Mouse (Mus musculus): ENCODE data around the gene Epdr1. TPM values are rescaled to one million over a fixed set of nuclear protein-coding genes. Genes with fewer than 3 reads are reported as not detected.

Epdr1 gene
- polyA plus RNA-seq, 1 experiment from 2014 or later, result 21.5 TPM

- DNase-seq (no peak), ATAC-seq (ENCODE audit: low read depth) (no peak)
- H3K27ac ChIP-seq, result no peak overlapping the region
- peaks cover 42% of the 10 kb centered on the region for H3K4me1 ChIP-seq (replicated peaks)
- H3K27me3 ChIP-seq, result peaks cover 17% of the 10 kb centered on the region
- no peak overlapping the region for H3K4me3 ChIP-seq (replicated peaks)
- H3K9ac ChIP-seq, result no peak overlapping the region
- no peak overlapping the region for H3K4me2 ChIP-seq
- H3K36me3 ChIP-seq, result no peaks in the 10 kb centered on the region
- 69% methylated on average over 11 of the region's 11 CpGs for WGBS (ENCODE audit: insufficient replicate concordance)
- H3K9me3 ChIP-seq (replicated peaks), result no peaks in the 10 kb centered on the region
These were observed 5.0 kb upstream of the Epdr1 start for GRCm38 (mm10) chr13:19624632-19625320.

GRCm38 (mm10) chr13:19623228-19623905 lies 3.6 kb upstream of the Epdr1 start:
- Histone ChIP-seq H3K4me3 (replicated peaks) (peak overlapping the region; percentile 62), H3K27me3 (peaks cover 17% of the 10 kb centered on the region), H3K27ac (no peak overlapping the region), H3K9me3 (replicated peaks) (no peaks in the 10 kb centered on the region), H3K4me1 (replicated peaks) (peaks cover 41% of the 10 kb centered on the region), H3K9ac (peak overlapping the region; percentile 67), H3K36me3 (no peaks in the 10 kb centered on the region), H3K4me2 (peak overlapping the region; percentile 85)
- ATAC-seq (ENCODE audit: low read depth) (0 out of 2 replicates have a peak, but pooled peaks have one; percentile 7), DNase-seq (no peak)
- 26% methylated on average over 30 of the region's 30 CpGs for WGBS (ENCODE audit: insufficient replicate concordance)

- DNase-seq, result no peak
- ATAC-seq (ENCODE audit: low read depth), result peak; percentile 59
- Histone ChIP-seq H3K27me3 (peaks cover 17% of the 10 kb centered on the region), H3K4me3 (replicated peaks) (peak within 1 kb of the TSS; percentile 62), H3K9ac (peak within 1 kb of the TSS; percentile 67), H3K9me3 (replicated peaks) (no peaks in the 10 kb centered on the region), H3K36me3 (no peaks in the 10 kb centered on the region), H3K4me2 (peak within 1 kb of the TSS; percentile 85), H3K27ac (no peak within 1 kb of the TSS), H3K4me1 (replicated peaks) (peaks cover 42% of the 10 kb centered on the region)
- 4% methylated on average over 25 of the region's 25 CpGs for WGBS (ENCODE audit: insufficient replicate concordance)
These were observed 3.0 kb upstream of the Epdr1 start, which contains the start of gene Sfrp4 for GRCm38 (mm10) chr13:19622573-19623227. Gene Sfrp4 (plus strand): TSS chr13:19623104.

GRCm38 (mm10) chr13:19618841-19619215 lies 899 bp downstream of the Epdr1 start:
- DNase-seq (no peak), ATAC-seq (ENCODE audit: low read depth) (peak; percentile 68)
- Histone ChIP-seq H3K4me2 (peak overlapping the region; percentile 93), H3K9me3 (replicated peaks) (no peaks in the 10 kb centered on the region), H3K4me3 (replicated peaks) (peak overlapping the region; percentile 80), H3K27ac (peak overlapping the region; percentile 78), H3K27me3 (peaks cover 9% of the 10 kb centered on the region), H3K36me3 (no peaks in the 10 kb centered on the region), H3K4me1 (replicated peaks) (peaks cover 38% of the 10 kb centered on the region), H3K9ac (peak overlapping the region; percentile 89)
- 6% methylated on average over 5 of the region's 5 CpGs for WGBS (ENCODE audit: insufficient replicate concordance)

GRCm38 (mm10) chr13:19618081-19618480 lies 1.6 kb downstream of the Epdr1 start:
- 61% methylated on average over 4 of the region's 4 CpGs for WGBS (ENCODE audit: insufficient replicate concordance)
- Histone ChIP-seq H3K27me3 (peaks cover 2% of the 10 kb centered on the region; the same call in 1 of the 2 replicates), H3K9me3 (replicated peaks) (no peaks in the 10 kb centered on the region), H3K9ac (peak overlapping the region; percentile 89), H3K4me1 (replicated peaks) (peaks cover 30% of the 10 kb centered on the region), H3K36me3 (no peaks in the 10 kb centered on the region), H3K4me2 (peak overlapping the region; percentile 93), H3K27ac (no peak overlapping the region), H3K4me3 (replicated peaks) (peak overlapping the region; percentile 80)
- DNase-seq, result no peak
- ATAC-seq (ENCODE audit: low read depth), result no peak

- Histone ChIP-seq H3K36me3 (no peaks in the 10 kb centered on the region), H3K9ac (no peak overlapping the region), H3K9me3 (replicated peaks) (no peaks in the 10 kb centered on the region), H3K4me3 (replicated peaks) (no peak overlapping the region), H3K27me3 (no peaks in the 10 kb centered on the region), H3K4me2 (no peak overlapping the region), H3K4me1 (replicated peaks) (peaks cover 14% of the 10 kb centered on the region), H3K27ac (no peak overlapping the region)
- DNase-seq, result no peak
- WGBS (ENCODE audit: insufficient replicate concordance), result 55% methylated on average over 1 of the region's 1 CpGs
- ATAC-seq (ENCODE audit: low read depth), result no peak
These were observed 5.4 kb downstream of the Epdr1 start for GRCm38 (mm10) chr13:19614311-19614710.

- Histone ChIP-seq H3K9me3 (replicated peaks) (no peaks in the 10 kb centered on the region), H3K27me3 (no peaks in the 10 kb centered on the region), H3K4me3 (replicated peaks) (no peak overlapping the region), H3K27ac (no peak overlapping the region), H3K36me3 (no peaks in the 10 kb centered on the region), H3K4me2 (no peak overlapping the region), H3K9ac (no peak overlapping the region), H3K4me1 (replicated peaks) (peaks cover 16% of the 10 kb centered on the region)
- no peak for DNase-seq
- no peak for ATAC-seq (ENCODE audit: low read depth)
- 74% methylated on average over 1 of the region's 1 CpGs for WGBS (ENCODE audit: insufficient replicate concordance)
These were observed 6.3 kb downstream of the Epdr1 start for GRCm38 (mm10) chr13:19613426-19613825.

GRCm38 (mm10) chr13:19612963-19613362 lies 6.8 kb downstream of the Epdr1 start:
- no peak for DNase-seq
- no peak overlapping the region for H3K4me3 ChIP-seq (replicated peaks)
- H3K9ac ChIP-seq, result no peak overlapping the region
- H3K36me3 ChIP-seq, result no peaks in the 10 kb centered on the region
- no peaks in the 10 kb centered on the region for H3K27me3 ChIP-seq
- no peak for ATAC-seq (ENCODE audit: low read depth)
- WGBS (ENCODE audit: insufficient replicate concordance), result 80% methylated on average over 3 of the region's 3 CpGs
- H3K27ac ChIP-seq, result no peak overlapping the region
- no peaks in the 10 kb centered on the region for H3K9me3 ChIP-seq (replicated peaks)
- H3K4me2 ChIP-seq, result no peak overlapping the region
- peaks cover 16% of the 10 kb centered on the region for H3K4me1 ChIP-seq (replicated peaks)

- no peak for ATAC-seq (ENCODE audit: low read depth)
- peaks cover 21% of the 10 kb centered on the region for H3K4me1 ChIP-seq (replicated peaks)
- H3K36me3 ChIP-seq, result no peaks in the 10 kb centered on the region
- H3K9me3 ChIP-seq (replicated peaks), result no peaks in the 10 kb centered on the region
- WGBS (ENCODE audit: insufficient replicate concordance), result 83% methylated on average over 1 of the region's 1 CpGs
- H3K4me2 ChIP-seq, result no peak overlapping the region
- no peak overlapping the region for H3K9ac ChIP-seq
- no peaks in the 10 kb centered on the region for H3K27me3 ChIP-seq
- DNase-seq, result no peak
- H3K27ac ChIP-seq, result no peak overlapping the region
- no peak overlapping the region for H3K4me3 ChIP-seq (replicated peaks)
These were observed 7.4 kb downstream of the Epdr1 start for GRCm38 (mm10) chr13:19612348-19612747.

GRCm38 (mm10) chr13:19608120-19608519 lies 11.6 kb downstream of the Epdr1 start:
- Histone ChIP-seq H3K27ac (no peak overlapping the region), H3K4me2 (no peak overlapping the region), H3K27me3 (no peaks in the 10 kb centered on the region), H3K4me1 (replicated peaks) (peaks cover 17% of the 10 kb centered on the region), H3K9me3 (replicated peaks) (no peaks in the 10 kb centered on the region), H3K4me3 (replicated peaks) (no peak overlapping the region), H3K9ac (no peak overlapping the region), H3K36me3 (no peaks in the 10 kb centered on the region)
- ATAC-seq (ENCODE audit: low read depth) (peak; percentile 65), DNase-seq (no peak)

GRCm38 (mm10) chr13:19604916-19605315 lies 14.8 kb downstream of the Epdr1 start:
- H3K9me3 ChIP-seq (replicated peaks), result no peaks in the 10 kb centered on the region
- peaks cover 17% of the 10 kb centered on the region for H3K4me1 ChIP-seq (replicated peaks)
- no peak for DNase-seq
- 0 out of 2 replicates have a peak, but pooled peaks have one; percentile 64 for ATAC-seq (ENCODE audit: low read depth)
- H3K4me2 ChIP-seq, result no peak overlapping the region
- no peak overlapping the region for H3K9ac ChIP-seq
- H3K36me3 ChIP-seq, result no peaks in the 10 kb centered on the region
- H3K27ac ChIP-seq, result no peak overlapping the region
- no peaks in the 10 kb centered on the region for H3K27me3 ChIP-seq
- no peak overlapping the region for H3K4me3 ChIP-seq (replicated peaks)
